Comparison of ENCODE assay signal across 13 mouse cellular contexts in genomic region chr12:78788266-78788873, GRCm38 (mm10). TPM values are rescaled to one million over a fixed set of nuclear protein-coding genes. Genes with fewer than 3 reads are reported as not detected.
DNase-seq lines count a peak whose midpoint lies in the region; ATAC-seq lines count a peak whose summit lies in the region.
"Had no signal": no experiment of that assay in that cellular context is flagged by ENCODE, and none has a peak within 500 bp of the region (broad histone marks: within the 10 kb centered on the region; RNA-seq: fewer than 3 reads in every experiment).

No protein-coding gene starts in this region.

- H3K36me3 ChIP-seq in liver, embryonic 15.5 days (replicated peaks), result 0 out of 2 replicates have a peak, but pooled peaks cover 3% of the 10 kb centered on the region
- H3K36me3 ChIP-seq in forebrain, embryonic 16.5 days (ENCODE audit: control insufficient read depth, insufficient read depth), result no peaks in the 10 kb centered on the region
- H3K36me3 ChIP-seq: midbrain, embryonic 15.5 days had no signal

- H3K9me3 ChIP-seq in liver, embryonic 15.5 days (replicated peaks), result no peaks in the 10 kb centered on the region
- no peaks in the 10 kb centered on the region for H3K9me3 ChIP-seq in forebrain, embryonic 16.5 days (ENCODE audit: control insufficient read depth, low read length)
- H3K9me3 ChIP-seq: midbrain, embryonic 15.5 days had no signal

- no peak overlapping the region for H3K9ac ChIP-seq in liver, embryonic 15.5 days
- no peak overlapping the region for H3K9ac ChIP-seq in forebrain, embryonic 16.5 days (replicated peaks; ENCODE audit: low read depth, low read length)
- H3K9ac ChIP-seq: midbrain, embryonic 15.5 days had no signal

- WGBS in liver, embryonic 15.5 days (ENCODE audit: insufficient replicate concordance), result 15% methylated on average over 3 of the region's 3 CpGs
- 64% methylated on average over 3 of the region's 3 CpGs for WGBS in forebrain, embryonic 16.5 days

- peak overlapping the region; percentile 43 for H3K4me2 ChIP-seq in liver, embryonic 15.5 days
- H3K4me2 ChIP-seq in forebrain, embryonic 16.5 days (ENCODE audit: low read length), result no peak overlapping the region
- H3K4me2 ChIP-seq: midbrain, embryonic 15.5 days had no signal

- H3K27me3 ChIP-seq in liver, embryonic 15.5 days, result no peaks in the 10 kb centered on the region
- no peaks in the 10 kb centered on the region for H3K27me3 ChIP-seq in forebrain, embryonic 16.5 days (replicated peaks; ENCODE audit: control insufficient read depth, insufficient read depth, low read length)
- H3K27me3 ChIP-seq: midbrain, embryonic 15.5 days had no signal

- peak; percentile 68; the same call in 1 of the 2 replicates for ATAC-seq in common myeloid progenitor, adult 5-6 weeks (replicated peaks; ENCODE audit: low read depth, poor library complexity, severe bottlenecking)
- ATAC-seq in liver, embryonic 15.5 days (ENCODE audit: insufficient read depth), result peak; percentile 66
- ATAC-seq in forebrain, embryonic 16.5 days, result no peak
- ATAC-seq: hindbrain, postnatal 0 days; midbrain, embryonic 15.5 days had no signal

- peak; percentile 3 to 30 for DNase-seq in frontal cortex, adult 2 months (ENCODE audit: extremely low spot score in 1 of 2, low spot score in 1 of 2)
- no peak for DNase-seq in frontal cortex, postnatal 14 days (ENCODE audit: low spot score in 2 of 2)
- DNase-seq in layer of hippocampus, adult 18-20 months (ENCODE audit: low spot score in 2 of 2), result peak; percentile 35 to 59
- no peak for DNase-seq in layer of hippocampus, postnatal 10 days (ENCODE audit: low spot score in 2 of 2)
- no peak for DNase-seq in cerebellum, postnatal 25 days
- DNase-seq: kidney, postnatal 4 days; lung, adult 2 months; spleen, adult 18-20 months had no signal

- H3K27ac ChIP-seq in liver, embryonic 15.5 days (replicated peaks), result peak overlapping the region; percentile 53; the same call in 1 of the 2 replicates
- H3K27ac ChIP-seq in forebrain, embryonic 16.5 days (ENCODE audit: low read length), result no peak overlapping the region
- H3K27ac ChIP-seq: hindbrain, postnatal 0 days; midbrain, embryonic 15.5 days had no signal

- H3K4me1 ChIP-seq in liver, embryonic 15.5 days (replicated peaks), result peaks cover 14% of the 10 kb centered on the region
- no peaks in the 10 kb centered on the region for H3K4me1 ChIP-seq in forebrain, embryonic 16.5 days (replicated peaks; ENCODE audit: control insufficient read depth, insufficient read depth, low read length)

- no peak overlapping the region for H3K4me3 ChIP-seq in liver, embryonic 15.5 days (replicated peaks)
- H3K4me3 ChIP-seq in forebrain, embryonic 16.5 days (replicated peaks; ENCODE audit: low read length), result no peak overlapping the region
- H3K4me3 ChIP-seq: midbrain, embryonic 15.5 days had no signal

RNA-seq across cellular contexts. Expression of gene Mpp5, which starts 39.7 kb away (rescaled TPM):
- polyA plus RNA-seq in frontal cortex, adult 2 months (2012; rRNA removed), result 10.0 and 11.4 TPM in 2 replicates
- 10 to 100 TPM; 33.6 to 35.6 TPM for total RNA-seq in layer of hippocampus, adult 18-20 months (2021)
- 10 to 100 TPM; 14.6 to 15.4 TPM for total RNA-seq in layer of hippocampus, postnatal 10 days (2021)
- 19.6 and 37.3 TPM in 2 replicates for total RNA-seq in common myeloid progenitor, adult 5-6 weeks (2017)
- 6.9 and 7.9 TPM in 2 replicates for polyA plus RNA-seq in liver, embryonic 15.5 days (2015; fragmentation: Nextera tagmentation; extraction: Ambion mirVana)
- polyA plus RNA-seq in forebrain, embryonic 16.5 days (2015; fragmentation: Nextera tagmentation; extraction: Ambion mirVana), result 14.4 and 16.0 TPM in 2 replicates

Comparison
In these comparisons a context has a peak if more than half of its experiments do, and no peak if none do; other contexts are left out.
1. DNase-seq: peak in frontal cortex, adult 2 months (2 of 2) and layer of hippocampus, adult 18-20 months (2 of 2); none in frontal cortex, postnatal 14 days (0 of 2), layer of hippocampus, postnatal 10 days (0 of 2) and cerebellum, postnatal 25 days (0 of 2).